Mouse (Mus musculus): ENCODE data around the gene Krt19.

Krt19 gene

DNA sequence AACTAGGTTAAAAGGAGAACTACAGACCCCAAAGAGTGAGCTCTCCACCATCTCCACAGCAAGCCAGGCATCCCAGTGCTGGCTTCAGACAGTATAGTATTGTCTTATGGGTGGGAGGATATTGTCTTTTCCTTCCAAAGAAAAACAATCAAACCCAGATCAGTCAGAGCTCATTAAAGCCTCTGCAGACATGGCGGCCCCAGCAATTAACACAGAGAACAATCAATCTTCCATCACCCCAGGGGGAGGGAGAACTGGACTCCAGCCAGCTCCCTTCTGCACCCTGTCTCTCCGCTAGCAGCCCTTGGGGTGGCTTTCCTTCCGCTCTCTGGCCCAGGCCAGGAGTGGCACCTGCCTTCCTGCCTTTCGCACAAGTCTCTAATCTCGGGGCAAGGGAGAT lies 10.8 kb downstream of the Krt19 start:
- in situ Hi-C loops (cut with MboI, MseI), result no loop called here

GRCm38 (mm10) chr11:100136559-100136958 lies 11.9 kb downstream of the Krt19 start:
- in situ Hi-C loops (cut with MboI, MseI), result no loop called here

GRCm38 (mm10) chr11:100135731-100136130 lies 12.7 kb downstream of the Krt19 start, which contains the start of gene Krt15:
Gene Krt15, minus strand, starts transcription at chr11:100135928.
- in situ Hi-C loops (cut with MboI, MseI), result no loop called here

DNA sequence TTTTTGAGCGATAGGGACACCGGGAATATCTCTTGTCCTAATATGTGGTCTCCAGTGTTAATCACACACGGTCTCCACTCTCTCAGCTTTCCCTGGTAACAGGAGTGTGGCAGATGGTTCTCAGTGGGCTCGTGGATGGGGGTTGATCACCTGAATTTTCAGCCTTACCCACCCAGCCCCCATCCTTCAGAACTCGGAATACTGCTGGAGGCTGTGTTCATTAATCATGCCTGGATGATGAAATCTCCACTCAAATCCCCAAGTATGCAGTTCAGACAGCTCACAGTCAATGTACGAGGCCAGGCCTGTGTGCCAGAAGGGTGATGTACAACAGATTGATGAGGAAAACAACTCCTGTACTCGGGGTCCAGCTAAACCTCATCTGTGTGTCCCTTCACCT lies 23.6 kb downstream of the Krt19 start:
- in situ Hi-C loops (cut with MboI, MseI), result no loop called here

DNA sequence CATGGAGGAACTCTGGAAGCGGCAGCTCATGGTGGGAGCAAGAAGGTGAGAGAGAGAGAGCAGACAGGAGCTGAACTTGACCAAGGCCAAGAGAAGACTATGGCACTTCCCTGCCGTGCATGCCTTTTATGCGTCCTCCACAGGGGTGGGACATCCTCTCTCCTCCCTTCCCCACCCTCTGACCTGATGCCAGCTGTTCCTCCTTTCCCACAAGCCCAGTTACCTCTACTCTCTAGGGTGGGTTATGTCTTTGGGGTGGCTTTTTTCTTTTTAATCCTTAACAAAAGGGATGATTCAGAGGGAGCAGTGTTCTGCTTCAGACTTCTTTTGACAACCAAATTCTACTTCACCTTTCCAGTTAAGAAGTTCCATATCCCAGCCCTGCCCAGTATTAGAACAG lies 27.0 kb downstream of the Krt19 start, which contains the start of gene Krt13:
Krt13 (minus strand) TSS at position 101 of the 400 bp plus-strand sequence.
- in situ Hi-C loops (cut with MboI, MseI), result no loop called here

GRCm38 (mm10) chr11:100120331-100120730 lies 28.1 kb downstream of the Krt19 start:
- in situ Hi-C loops (cut with MboI, MseI), result no loop called here

DNA sequence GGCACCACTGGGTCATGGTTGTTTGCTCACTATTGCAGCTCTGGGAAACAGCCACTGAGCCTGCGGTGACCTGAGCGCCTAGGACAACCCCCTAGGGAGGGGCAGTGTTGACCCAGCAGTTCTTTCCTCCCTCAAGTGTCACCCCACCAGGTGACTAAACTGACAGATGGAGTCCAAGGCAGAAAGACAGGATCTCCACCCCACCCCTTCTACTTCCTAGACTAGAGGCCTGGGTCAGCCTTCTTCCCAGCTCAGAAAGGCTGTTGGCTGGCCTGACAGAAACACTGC lies 34.8 kb downstream of the Krt19 start:
- in situ Hi-C loops (cut with MboI, MseI), result no loop called here

DNA sequence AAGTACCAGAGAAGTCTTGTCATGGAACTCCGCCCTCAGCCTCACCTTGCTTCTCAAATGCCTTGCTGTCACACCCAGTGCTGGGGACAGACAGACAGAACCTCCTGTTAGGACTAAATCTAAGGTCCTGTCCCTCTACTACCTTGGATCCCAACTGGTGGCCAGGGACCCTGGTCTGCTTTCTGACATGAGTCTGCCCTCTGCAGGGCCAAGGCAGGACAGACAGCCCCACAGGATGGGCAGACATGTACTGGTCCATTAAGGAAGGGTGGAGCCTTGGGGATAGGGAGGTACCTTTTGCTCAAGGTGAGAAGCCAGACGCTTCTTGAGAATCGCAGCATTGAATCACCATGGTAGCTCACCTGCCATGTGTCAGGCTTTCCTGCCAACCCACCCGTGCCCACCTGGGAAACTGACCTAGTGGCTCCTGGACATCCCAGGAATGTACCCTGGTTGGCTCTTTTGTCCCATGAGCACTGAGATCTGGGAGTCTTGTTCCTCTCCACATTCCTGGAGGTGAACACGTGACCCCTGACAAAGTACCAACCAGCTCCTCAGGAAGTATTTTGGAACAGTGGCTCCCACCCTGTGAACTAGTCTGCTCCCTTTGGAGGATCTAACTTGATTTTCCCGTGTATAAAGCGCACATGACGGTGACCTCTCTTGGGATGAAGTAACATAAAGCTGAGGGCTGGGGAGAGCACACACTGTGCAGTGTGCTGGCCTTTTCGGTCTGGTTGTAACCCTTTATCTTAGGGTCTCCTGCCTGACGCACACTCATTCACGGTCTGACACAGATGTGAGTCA lies 35.3 kb downstream of the Krt19 start:
- in situ Hi-C loops (cut with MboI, MseI), result no loop called here

DNA sequence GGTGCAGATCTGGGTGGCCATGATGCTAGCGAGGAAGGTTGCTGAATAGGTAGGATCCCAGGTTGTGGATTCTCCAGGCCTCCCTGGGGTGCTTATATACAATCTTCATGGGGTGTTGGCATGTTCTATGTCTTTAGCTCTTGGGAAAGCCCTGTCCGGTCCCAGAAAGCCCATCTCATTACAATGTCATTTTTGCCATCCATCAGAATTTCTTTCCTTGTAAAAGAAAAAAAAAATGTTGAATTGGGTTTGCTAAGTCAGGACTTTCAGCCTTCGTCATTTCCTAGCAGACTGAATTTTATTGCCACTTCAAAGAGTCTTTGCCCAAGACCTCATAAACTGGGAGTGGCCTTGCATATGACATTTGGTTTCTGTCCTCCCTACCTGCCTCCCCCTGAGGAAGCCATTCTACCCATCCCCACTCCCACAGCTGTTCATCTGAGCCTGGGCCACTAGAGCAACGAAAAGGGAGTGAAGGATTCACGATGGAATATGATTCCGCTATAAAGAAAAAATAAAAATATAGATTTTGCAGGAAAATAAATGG lies 42.8 kb downstream of the Krt19 start, which contains the start of gene Krt36:
Krt36 (minus strand) TSS at position 51 of the 547 bp plus-strand sequence.
- in situ Hi-C loops (cut with MboI, MseI), result no loop called here

DNA sequence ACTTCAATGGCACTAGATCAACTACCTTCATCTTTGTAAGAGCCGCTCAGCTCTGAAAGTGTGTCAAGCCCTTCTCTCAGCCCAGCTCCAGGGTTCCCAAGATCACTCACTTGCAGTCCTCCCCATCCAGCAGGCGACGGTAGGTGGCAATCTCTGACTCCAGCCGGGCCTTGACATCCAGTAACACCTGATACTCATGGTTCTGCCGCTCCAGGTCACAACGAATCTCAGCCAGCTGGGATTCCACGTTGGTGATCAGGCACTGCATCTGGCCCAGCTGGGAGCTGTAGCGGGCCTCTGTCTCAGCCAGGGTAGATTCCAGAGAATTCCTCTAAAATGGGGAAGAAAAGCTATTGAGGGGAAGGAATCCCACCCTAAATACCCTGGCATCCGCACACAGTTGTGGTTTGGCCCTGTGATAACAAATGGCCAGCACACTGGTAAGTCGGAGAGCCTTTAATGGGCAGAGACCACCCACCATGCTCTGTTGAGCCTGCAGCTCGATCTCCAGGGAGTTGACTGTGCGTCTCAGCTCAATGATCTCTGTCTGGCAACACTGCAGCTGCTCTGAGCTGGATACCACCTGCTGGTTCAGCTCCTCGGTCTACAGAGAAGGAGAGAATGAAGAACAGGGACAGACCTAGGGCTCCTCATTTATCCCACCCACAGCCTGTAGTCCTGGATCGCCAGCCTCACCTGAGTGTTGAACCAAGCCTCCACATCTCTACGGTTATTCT lies 45.6 kb downstream of the Krt19 start:
- in situ Hi-C loops (cut with MboI, MseI), result no loop called here

DNA sequence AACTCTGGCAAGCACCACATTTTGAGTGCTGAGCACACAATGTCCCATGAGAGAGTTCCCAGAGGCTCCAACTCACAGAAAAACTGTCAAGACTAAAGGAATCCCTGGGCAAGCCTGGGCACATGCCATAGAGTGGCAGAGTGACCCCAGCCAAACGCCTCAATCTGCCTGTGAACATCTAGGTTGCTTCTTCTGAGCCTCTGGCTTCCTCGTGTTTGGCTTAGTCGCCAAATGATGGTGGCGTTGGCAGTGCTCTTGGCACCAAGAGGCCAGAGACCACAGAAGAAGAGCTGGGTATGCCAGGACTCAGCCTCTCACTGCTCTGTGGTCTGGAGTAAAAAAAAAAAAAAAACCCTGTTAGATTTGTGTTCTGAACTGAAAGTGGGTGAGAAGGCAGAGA lies 48.1 kb downstream of the Krt19 start:
- in situ Hi-C loops (cut with MboI, MseI), result no loop called here

- in situ Hi-C loops (cut with MboI, MseI), result no loop called here
Measured at GRCm38 (mm10) chr11:100097819-100098218, 50.6 kb downstream of the Krt19 start.

DNA sequence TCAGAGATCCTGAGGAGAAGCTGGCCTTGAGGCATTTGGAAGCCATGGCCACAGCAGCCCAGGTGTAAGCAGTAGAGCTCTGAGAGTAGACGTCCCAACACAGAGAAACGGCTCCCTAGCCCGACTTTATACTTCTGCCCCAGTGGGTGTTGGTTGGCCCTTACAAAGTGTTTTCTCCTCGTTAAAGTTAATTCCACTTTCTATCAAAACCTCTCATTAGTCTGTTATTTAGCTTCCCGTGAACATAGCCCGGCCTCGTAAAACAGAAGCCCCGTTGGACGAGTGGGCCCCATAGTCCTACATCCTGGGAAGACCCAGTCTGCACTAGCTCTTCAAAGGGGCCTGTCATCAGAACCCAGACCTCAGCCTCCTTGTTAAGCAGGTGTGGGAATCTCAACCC lies 52.3 kb downstream of the Krt19 start, which contains the start of gene Krt35:
Krt35 (minus strand) TSS at position 101 of the 400 bp plus-strand sequence.
- in situ Hi-C loops (cut with MboI, MseI), result no loop called here
